Mouse (Mus musculus): ENCODE measurements around the gene Tspoap1. TPM values are rescaled to one million over a fixed set of nuclear protein-coding genes. Genes with fewer than 3 reads are reported as not detected.

Tspoap1 gene
- polyA plus RNA-seq, 1 experiment: 50.9 TPM

DNA sequence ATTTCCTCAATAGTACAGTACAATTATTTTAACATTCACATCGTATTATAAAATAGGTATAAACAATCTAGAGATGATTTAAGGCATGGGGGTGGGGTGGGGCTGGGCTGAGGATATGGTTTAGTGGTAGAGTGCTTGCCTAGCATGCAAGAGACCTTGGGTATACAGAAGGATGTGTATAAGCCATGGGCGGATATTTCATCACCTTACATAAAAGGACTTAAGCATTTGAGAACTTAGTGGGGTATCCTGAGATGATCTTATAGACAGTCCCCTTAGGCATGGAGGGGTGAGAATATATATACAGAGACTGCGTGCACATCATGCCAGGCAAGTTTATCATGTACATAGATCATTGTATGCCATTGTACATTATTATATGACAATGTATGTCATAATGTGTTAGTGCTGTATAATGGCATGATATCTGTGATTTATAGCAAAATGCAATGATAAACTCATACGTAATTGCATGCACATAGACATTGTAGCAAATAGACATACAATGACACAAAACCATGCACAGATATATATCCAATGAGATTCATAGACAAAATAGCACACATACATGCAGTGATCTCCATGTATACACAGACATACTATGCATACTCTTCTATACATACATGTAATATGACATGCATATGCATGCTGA lies 1.3 kb upstream of the Tspoap1 start:
- Histone ChIP-seq H3K4me3 (replicated peaks; ENCODE audit: control insufficient read depth, low read depth, low read length) (no peak overlapping the region), H3K4me1 (ENCODE audit: control insufficient read depth, insufficient read depth, low read length) (peaks cover 6% of the 10 kb centered on the region), H3K27ac (ENCODE audit: control insufficient read depth, insufficient read depth, low read depth, low read length, poor library complexity) (no peak overlapping the region)
- WGBS: 13% methylated on average over 4 of the region's 4 CpGs
- TF ChIP-seq POLR2A (IDR thresholded peaks at IDR 0.05; ENCODE audit: borderline replicate concordance, control insufficient read depth, low read depth, low read length): peak; percentile 55; the same call in 1 of the 2 replicates
- TF ChIP-seq CTCF (IDR thresholded peaks at IDR 0.05; ENCODE audit: control insufficient read depth, insufficient read depth, low read length): no peak

DNA sequence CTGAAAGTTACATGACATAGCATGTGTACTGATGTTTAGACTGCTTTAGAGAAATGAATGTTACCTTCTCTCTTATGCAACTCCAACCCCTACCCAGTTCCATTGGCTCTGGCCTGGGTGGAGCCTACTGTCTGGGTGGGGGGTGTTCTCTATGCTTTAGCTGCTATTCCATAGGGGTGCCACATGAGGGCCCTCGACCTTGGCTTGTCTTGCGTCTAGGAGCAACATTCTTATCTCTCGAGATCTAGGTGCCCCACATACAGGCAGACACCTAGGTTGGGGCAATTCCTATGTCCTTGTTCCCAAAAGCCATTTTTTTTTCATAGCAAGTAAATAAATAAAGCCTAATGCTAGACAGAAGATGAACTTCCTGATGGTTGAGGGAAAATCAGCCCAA lies 734 bp upstream of the Tspoap1 start:
- Histone ChIP-seq H3K4me3 (replicated peaks; ENCODE audit: control insufficient read depth, low read depth, low read length) (no peak overlapping the region), H3K27ac (ENCODE audit: control insufficient read depth, insufficient read depth, low read depth, low read length, poor library complexity) (no peak overlapping the region; the same call in 1 of the 2 replicates), H3K4me1 (ENCODE audit: control insufficient read depth, insufficient read depth, low read length) (peaks cover 6% of the 10 kb centered on the region)
- TF ChIP-seq CTCF (IDR thresholded peaks at IDR 0.05; ENCODE audit: control insufficient read depth, insufficient read depth, low read length) (peak; percentile 58), POLR2A (IDR thresholded peaks at IDR 0.05; ENCODE audit: borderline replicate concordance, control insufficient read depth, low read depth, low read length) (peak; percentile 27; the same call in 1 of the 2 replicates)
- under 1% methylated on average over 3 of the region's 3 CpGs for WGBS

DNA sequence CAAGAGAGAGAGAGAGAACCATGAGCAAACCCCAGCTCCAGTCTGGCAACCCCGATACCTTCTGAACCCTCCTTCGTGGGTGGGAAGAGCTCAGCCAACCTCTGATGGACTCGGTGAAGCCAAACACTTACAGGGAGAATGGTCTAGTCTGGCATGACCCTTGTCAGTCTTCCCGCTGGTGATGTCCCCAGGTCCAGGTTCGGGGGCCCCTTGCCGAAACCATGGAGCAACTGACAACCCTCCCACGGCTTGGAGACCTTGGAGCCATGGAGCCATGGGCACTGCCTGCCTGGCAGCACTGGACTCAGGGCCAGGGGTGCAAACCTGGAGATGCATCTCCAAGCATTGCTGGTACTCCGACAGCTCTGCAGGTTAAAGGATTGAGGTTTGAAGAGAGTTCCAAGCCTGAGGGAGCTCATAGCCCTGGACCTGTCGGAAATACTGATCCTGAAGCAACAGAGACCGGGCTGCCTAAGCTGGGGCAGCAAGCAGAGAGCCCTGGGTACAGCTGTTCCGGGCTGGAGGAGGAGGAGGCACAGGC lies 910 bp downstream of the Tspoap1 start:
- H3K4me3 ChIP-seq (replicated peaks; ENCODE audit: control insufficient read depth, low read depth, low read length): no peak overlapping the region
- H3K27ac ChIP-seq (ENCODE audit: control insufficient read depth, insufficient read depth, low read depth, low read length, poor library complexity): no peak overlapping the region
- peaks cover 4% of the 10 kb centered on the region for H3K4me1 ChIP-seq (ENCODE audit: control insufficient read depth, insufficient read depth, low read length)
- TF ChIP-seq CTCF (IDR thresholded peaks at IDR 0.05; ENCODE audit: control insufficient read depth, insufficient read depth, low read length) (no peak), POLR2A (IDR thresholded peaks at IDR 0.05; ENCODE audit: borderline replicate concordance, control insufficient read depth, low read depth, low read length) (no peak)
- 52% methylated on average over 11 of the region's 11 CpGs for WGBS

DNA sequence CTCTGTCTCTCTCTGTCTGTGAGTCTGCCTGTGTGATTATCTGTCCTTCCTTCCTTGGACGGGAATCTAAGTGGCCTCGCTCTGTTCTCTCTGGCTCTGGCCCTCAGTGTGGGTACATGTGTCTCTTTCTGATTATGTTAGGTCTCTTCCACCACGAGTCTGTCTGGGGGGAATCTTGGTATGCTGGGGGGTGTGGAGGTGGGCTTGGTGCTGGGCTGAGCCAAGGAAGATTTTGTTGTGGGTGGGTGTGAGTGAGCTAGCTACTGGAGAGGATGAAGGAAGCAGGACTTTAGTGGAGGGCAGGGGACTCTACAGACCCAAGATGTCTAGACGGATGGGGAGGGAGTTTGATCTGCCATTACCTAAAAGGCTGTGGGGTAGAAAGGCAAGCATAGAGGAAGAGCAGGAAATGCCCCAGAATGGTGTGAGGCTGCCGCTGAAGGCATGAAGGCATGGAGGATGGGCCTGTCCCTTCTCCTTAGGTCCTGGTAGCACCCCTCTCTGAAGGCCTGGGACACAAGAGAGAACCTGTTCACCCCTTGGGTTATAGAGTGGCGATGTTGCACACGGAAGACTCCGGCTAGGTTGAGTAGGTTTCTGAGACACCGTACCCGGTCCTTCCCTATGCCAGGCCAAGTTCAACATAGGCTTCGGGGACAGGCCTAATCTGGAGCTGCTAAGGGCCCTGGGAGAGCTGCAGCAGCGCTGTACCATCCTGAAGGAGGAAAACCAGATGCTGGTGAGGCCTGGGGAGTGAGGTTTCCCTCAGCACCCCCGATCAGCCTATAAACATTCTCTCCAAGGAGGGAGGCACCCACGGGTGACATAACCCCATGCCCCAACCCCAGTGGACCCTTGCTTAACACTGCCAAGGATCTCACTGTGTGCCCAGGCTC lies 1.7 kb downstream of the Tspoap1 start:
- WGBS: 61% methylated on average over 14 of the region's 14 CpGs
- Histone ChIP-seq H3K27ac (ENCODE audit: control insufficient read depth, insufficient read depth, low read depth, low read length, poor library complexity) (no peak overlapping the region), H3K4me3 (replicated peaks; ENCODE audit: control insufficient read depth, low read depth, low read length) (no peak overlapping the region), H3K4me1 (ENCODE audit: control insufficient read depth, insufficient read depth, low read length) (peaks cover 4% of the 10 kb centered on the region)
- TF ChIP-seq CTCF (IDR thresholded peaks at IDR 0.05; ENCODE audit: control insufficient read depth, insufficient read depth, low read length) (no peak), POLR2A (IDR thresholded peaks at IDR 0.05; ENCODE audit: borderline replicate concordance, control insufficient read depth, low read depth, low read length) (no peak)

DNA sequence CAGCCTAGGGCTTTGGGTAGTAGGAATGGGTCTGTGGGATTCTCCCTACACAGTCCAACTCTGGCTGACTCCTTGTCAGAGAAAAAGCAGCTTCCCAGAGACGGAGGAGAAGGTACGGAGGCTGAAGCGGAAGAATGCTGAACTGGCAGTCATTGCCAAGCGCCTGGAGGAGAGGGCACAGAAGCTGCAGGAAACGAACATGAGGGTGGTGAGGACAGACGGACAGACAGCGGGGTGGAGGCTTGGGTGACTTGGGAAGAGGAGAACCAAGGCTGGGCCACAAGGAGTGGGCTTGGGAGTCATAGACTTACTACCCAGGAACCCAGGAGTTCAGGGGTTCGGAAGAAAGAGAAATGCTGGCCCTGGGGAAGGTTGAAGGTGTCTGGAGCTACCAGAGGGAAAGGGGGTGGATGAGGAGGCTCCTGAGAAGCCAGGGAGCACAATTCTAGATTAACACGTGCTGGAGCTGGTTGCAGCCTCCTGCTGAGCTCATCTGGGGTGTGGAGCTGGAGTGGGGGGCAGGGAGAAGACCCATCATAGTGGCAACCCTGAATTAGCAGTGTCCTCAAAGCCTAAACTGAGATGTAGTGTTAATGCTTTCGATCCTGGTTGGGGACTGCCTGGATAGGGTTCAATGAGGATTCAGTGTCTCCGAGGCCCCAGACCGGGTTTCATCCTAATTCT lies 2.5 kb downstream of the Tspoap1 start:
- H3K4me1 ChIP-seq (ENCODE audit: control insufficient read depth, insufficient read depth, low read length): peaks cover 4% of the 10 kb centered on the region
- H3K4me3 ChIP-seq (replicated peaks; ENCODE audit: control insufficient read depth, low read depth, low read length): no peak overlapping the region
- 62% methylated on average over 12 of the region's 12 CpGs for WGBS
- H3K27ac ChIP-seq (ENCODE audit: control insufficient read depth, insufficient read depth, low read depth, low read length, poor library complexity): no peak overlapping the region
- TF ChIP-seq CTCF (IDR thresholded peaks at IDR 0.05; ENCODE audit: control insufficient read depth, insufficient read depth, low read length): no peak

DNA sequence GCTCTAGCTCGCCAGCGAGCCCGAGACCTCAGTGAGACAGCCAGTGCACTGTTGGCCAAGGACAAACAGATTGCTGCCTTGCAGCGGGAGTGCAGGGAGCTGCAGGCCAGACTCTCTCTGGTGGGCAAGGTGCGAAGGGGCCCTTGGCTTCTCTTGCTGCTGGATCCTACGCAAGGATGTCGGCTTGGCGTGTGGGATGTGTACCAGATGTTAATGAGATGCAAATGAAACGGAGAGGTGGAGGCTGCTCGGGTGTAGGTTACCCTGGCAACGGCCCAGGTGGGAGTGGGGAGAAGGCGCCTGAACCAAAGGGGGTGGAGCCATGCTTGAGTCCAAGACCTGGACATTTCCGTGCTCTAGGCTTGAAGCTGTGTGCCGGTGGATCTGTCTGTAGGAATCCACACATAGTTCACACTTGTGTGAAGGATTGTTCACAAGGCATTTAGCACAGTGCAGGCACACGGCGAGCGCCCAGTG lies 3.2 kb downstream of the Tspoap1 start:
- H3K4me1 ChIP-seq (ENCODE audit: control insufficient read depth, insufficient read depth, low read length): peaks cover 4% of the 10 kb centered on the region

DNA sequence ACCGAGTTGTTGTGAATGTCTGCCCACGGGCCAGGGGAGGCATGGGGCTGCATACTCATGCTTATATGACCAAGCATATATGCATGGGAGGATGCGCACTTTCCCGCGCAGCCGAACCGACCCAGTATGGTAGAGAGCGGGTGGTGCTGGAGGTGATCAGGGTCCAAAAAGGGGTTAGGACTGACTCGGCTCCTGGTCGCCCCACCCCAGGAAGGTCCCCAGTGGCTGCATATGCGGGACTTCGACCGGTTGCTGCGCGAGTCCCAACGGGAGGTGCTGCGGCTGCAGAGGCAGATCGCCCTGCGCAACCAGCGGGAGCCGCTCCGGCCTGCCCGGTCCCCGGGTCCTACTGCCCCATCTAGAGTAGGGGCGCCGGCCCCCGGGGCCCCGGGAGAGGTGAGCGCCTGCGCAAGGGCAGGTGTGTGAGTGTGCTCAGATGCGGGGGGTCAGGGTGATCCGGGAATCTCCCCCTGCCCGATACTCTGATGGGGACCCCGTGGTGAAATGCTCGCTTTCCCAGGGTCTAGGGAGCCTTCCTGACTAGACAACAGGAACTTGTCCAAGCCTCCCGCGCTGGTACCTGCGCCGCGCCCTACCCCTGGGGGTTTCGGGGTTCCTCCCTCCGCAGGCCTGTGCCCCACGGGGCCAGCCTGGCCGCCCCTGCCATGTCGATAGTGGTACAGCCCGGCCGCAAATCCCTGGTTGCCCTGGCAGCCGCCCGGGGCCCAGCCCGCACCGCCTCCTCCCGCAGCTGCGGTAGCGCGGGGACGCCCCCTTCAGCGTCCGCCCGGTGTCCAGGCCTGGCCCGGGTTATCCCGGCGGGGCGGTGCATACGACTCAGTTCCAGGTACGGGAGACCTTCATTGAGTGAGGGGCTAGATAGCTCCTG lies 3.9 kb downstream of the Tspoap1 start:
- peak overlapping the region; percentile 50 for H3K4me3 ChIP-seq (replicated peaks; ENCODE audit: control insufficient read depth, low read depth, low read length)
- WGBS: 1% methylated on average over 65 of the region's 65 CpGs
- no peak for TF ChIP-seq CTCF (IDR thresholded peaks at IDR 0.05; ENCODE audit: control insufficient read depth, insufficient read depth, low read length)
- no peak for TF ChIP-seq POLR2A (IDR thresholded peaks at IDR 0.05; ENCODE audit: borderline replicate concordance, control insufficient read depth, low read depth, low read length)

More for the DNA sequence above, 3.2 kb downstream of the Tspoap1 start:
- no peak for TF ChIP-seq CTCF (IDR thresholded peaks at IDR 0.05; ENCODE audit: control insufficient read depth, insufficient read depth, low read length)
- TF ChIP-seq POLR2A (IDR thresholded peaks at IDR 0.05; ENCODE audit: borderline replicate concordance, control insufficient read depth, low read depth, low read length): no peak; the same call in 1 of the 2 replicates
- peak overlapping the region; percentile 50 for H3K4me3 ChIP-seq (replicated peaks; ENCODE audit: control insufficient read depth, low read depth, low read length)
- H3K27ac ChIP-seq (ENCODE audit: control insufficient read depth, insufficient read depth, low read depth, low read length, poor library complexity): no peak overlapping the region
- 24% methylated on average over 17 of the region's 17 CpGs for WGBS

More for the DNA sequence above, 3.9 kb downstream of the Tspoap1 start:
- H3K27ac ChIP-seq (ENCODE audit: control insufficient read depth, insufficient read depth, low read depth, low read length, poor library complexity): no peak overlapping the region
- peaks cover 4% of the 10 kb centered on the region for H3K4me1 ChIP-seq (ENCODE audit: control insufficient read depth, insufficient read depth, low read length)

Measured in bone marrow, adult 2 months (tissue).